Mouse (Mus musculus): ENCODE results near the gene Birc5.
A peak's percentile ranks its signal among the peaks of the same experiment; 100 is the strongest.

GRCm38 (mm10) chr11:117810401-117811046, 38.5 kb upstream of the Birc5 start:
- TF ChIP-seq CTCF (conservative IDR thresholded peaks at IDR 0.05; ENCODE audit: low read length) (peak; percentile 18; the same call in 1 of the 2 replicates), POU5F1 (IDR thresholded peaks at IDR 0.05; ENCODE audit: borderline replicate concordance, low read length) (no peak)
